Mouse (Mus musculus) hindbrain, embryonic 15.5 days (tissue): ENCODE data around the gene Grhl3. TPM values are rescaled to one million over a fixed set of nuclear protein-coding genes. Genes with fewer than 3 reads are reported as not detected.

Source experiments
- ATAC-seq: fragments of 200-750 bp; cut with Nextera tagmentation; 2 replicates; pipeline ENCODE4 v1.8.0; 2017; ENCODE audit warnings: low read depth, moderate number of reproducible peaks, moderate TSS enrichment; ENCODE audit not compliant: low FRiP score
- H3K27ac ChIP-seq: fragments of 300-500 bp; sonication (generic); replicated peaks from 2 replicates; pipeline ENCODE4 v1.5.1; 2015; ENCODE audit warnings: mild to moderate bottlenecking, inconsistent platforms
- H3K27me3 ChIP-seq: fragments of 300-500 bp; sonication (generic); 2 replicates; pipeline ENCODE4 v1.6.1; 2015; ENCODE audit warnings: control low read depth, inconsistent platforms
- H3K36me3 ChIP-seq: fragments of 300-500 bp; sonication (generic); 2 replicates; pipeline ENCODE4 v1.6.1; 2015; ENCODE audit warnings: control low read depth, inconsistent platforms
- H3K4me1 ChIP-seq: fragments of 300-500 bp; sonication (generic); replicated peaks from 2 replicates; pipeline ENCODE4 v1.6.1; 2015; ENCODE audit warnings: control low read depth, inconsistent platforms
- H3K4me2 ChIP-seq: fragments of 300-500 bp; sonication (generic); 2 replicates; pipeline ENCODE4 v1.6.1; 2015; ENCODE audit warnings: moderate library complexity, mild to moderate bottlenecking, inconsistent platforms
- H3K4me3 ChIP-seq: fragments of 300-500 bp; sonication (generic); 2 replicates; pipeline ENCODE4 v1.5.1; 2015; ENCODE audit warnings: mild to moderate bottlenecking, inconsistent platforms
- H3K9ac ChIP-seq: fragments of 300-500 bp; sonication (generic); 2 replicates; pipeline ENCODE4 v1.6.1; 2015; ENCODE audit warnings: inconsistent platforms
- H3K9me3 ChIP-seq: fragments of 300-500 bp; sonication (generic); 2 replicates; pipeline ENCODE4 v1.6.1; 2016; ENCODE audit warnings: control low read depth, inconsistent platforms
- WGBS: fragments of 180-500 bp; shearing (Covaris S2); methylation state at CpG from one replicate; pipeline ENCODE4 v1.1.7; 2015; 5-methylcytosine and 5-hydroxymethylcytosine counted together
- polyA plus RNA-seq: library from polyadenylated mRNA; unstranded; fragments of >200 nt; fragmentation: Nextera tagmentation; extraction: Ambion mirVana; gene quantifications from 2 replicates; pipeline ENCODE4 v1.2.1, GENCODE M21; 2015

Gene Grhl3
- polyA plus RNA-seq, 1 experiment from 2014 or later: 1.1 TPM

- Histone ChIP-seq H3K9ac (no peak overlapping the region), H3K36me3 (no peaks in the 10 kb centered on the region), H3K9me3 (no peaks in the 10 kb centered on the region), H3K4me1 (peaks cover 10% of the 10 kb centered on the region), H3K4me2 (no peak overlapping the region), H3K4me3 (no peak overlapping the region), H3K27ac (no peak overlapping the region), H3K27me3 (no peaks in the 10 kb centered on the region)
- WGBS: 88% methylated on average over 1 of the region's 2 CpGs
- ATAC-seq: no peak
Observed at GRCm38 (mm10) chr4:135598998-135599397, 25.6 kb upstream of the Grhl3 start.

GRCm38 (mm10) chr4:135597571-135597970 lies 24.1 kb upstream of the Grhl3 start:
- no peaks in the 10 kb centered on the region for H3K36me3 ChIP-seq
- no peak overlapping the region for H3K4me2 ChIP-seq
- H3K4me3 ChIP-seq: no peak overlapping the region
- H3K4me1 ChIP-seq: peaks cover 10% of the 10 kb centered on the region
- 90% methylated on average over 5 of the region's 5 CpGs for WGBS
- H3K27ac ChIP-seq: no peak overlapping the region
- H3K9ac ChIP-seq: no peak overlapping the region
- no peaks in the 10 kb centered on the region for H3K9me3 ChIP-seq
- no peak for ATAC-seq
- H3K27me3 ChIP-seq: no peaks in the 10 kb centered on the region

GRCm38 (mm10) chr4:135595943-135596342 lies 22.5 kb upstream of the Grhl3 start:
- H3K9me3 ChIP-seq: no peaks in the 10 kb centered on the region
- WGBS: 41% methylated on average over 5 of the region's 5 CpGs
- no peak overlapping the region for H3K4me3 ChIP-seq
- H3K4me1 ChIP-seq: peaks cover 10% of the 10 kb centered on the region
- H3K9ac ChIP-seq: no peak overlapping the region
- H3K36me3 ChIP-seq: no peaks in the 10 kb centered on the region
- ATAC-seq: no peak
- no peaks in the 10 kb centered on the region for H3K27me3 ChIP-seq
- no peak overlapping the region for H3K4me2 ChIP-seq
- H3K27ac ChIP-seq: 0 out of 2 replicates have a peak overlapping the region, but pooled peaks have one; percentile 50

GRCm38 (mm10) chr4:135591610-135592304 lies 18.3 kb upstream of the Grhl3 start:
- H3K27me3 ChIP-seq: no peaks in the 10 kb centered on the region

GRCm38 (mm10) chr4:135591086-135591485 lies 17.7 kb upstream of the Grhl3 start:
- Histone ChIP-seq H3K27me3 (no peaks in the 10 kb centered on the region), H3K9me3 (no peaks in the 10 kb centered on the region), H3K4me1 (peaks cover 7% of the 10 kb centered on the region), H3K27ac (no peak overlapping the region), H3K4me3 (no peak overlapping the region), H3K36me3 (no peaks in the 10 kb centered on the region), H3K4me2 (no peak overlapping the region), H3K9ac (no peak overlapping the region)
- no peak for ATAC-seq
- 44% methylated on average over 3 of the region's 3 CpGs for WGBS

More at GRCm38 (mm10) chr4:135591610-135592304, 18.3 kb upstream of the Grhl3 start:
- no peak overlapping the region for H3K27ac ChIP-seq
- H3K9ac ChIP-seq: no peak overlapping the region
- H3K4me2 ChIP-seq: no peak overlapping the region
- ATAC-seq: no peak
- no peaks in the 10 kb centered on the region for H3K36me3 ChIP-seq
- H3K4me3 ChIP-seq: no peak overlapping the region
- 76% methylated on average over 8 of the region's 8 CpGs for WGBS
- H3K4me1 ChIP-seq: peaks cover 10% of the 10 kb centered on the region
- no peaks in the 10 kb centered on the region for H3K9me3 ChIP-seq

- Histone ChIP-seq H3K4me3 (no peak overlapping the region), H3K9me3 (no peaks in the 10 kb centered on the region), H3K36me3 (no peaks in the 10 kb centered on the region), H3K9ac (no peak overlapping the region), H3K4me1 (no peaks in the 10 kb centered on the region), H3K4me2 (no peak overlapping the region), H3K27ac (no peak overlapping the region), H3K27me3 (no peaks in the 10 kb centered on the region)
- whole genome bisulfite sequencing: 58% methylated on average over 4 of the region's 4 CpGs
- no peak for ATAC-seq
Observed at GRCm38 (mm10) chr4:135584838-135585237, 11.4 kb upstream of the Grhl3 start.

GRCm38 (mm10) chr4:135581222-135581910 lies 7.9 kb upstream of the Grhl3 start:
- H3K27ac ChIP-seq: no peak overlapping the region
- no peaks in the 10 kb centered on the region for H3K9me3 ChIP-seq
- WGBS: 37% methylated on average over 12 of the region's 12 CpGs
- H3K4me3 ChIP-seq: no peak overlapping the region
- H3K36me3 ChIP-seq: no peaks in the 10 kb centered on the region
- no peaks in the 10 kb centered on the region for H3K27me3 ChIP-seq
- ATAC-seq: no peak
- no peaks in the 10 kb centered on the region for H3K4me1 ChIP-seq
- H3K4me2 ChIP-seq: no peak overlapping the region
- H3K9ac ChIP-seq: no peak overlapping the region

GRCm38 (mm10) chr4:135579695-135580094 lies 6.3 kb upstream of the Grhl3 start:
- Histone ChIP-seq H3K4me3 (no peak overlapping the region), H3K4me2 (no peak overlapping the region), H3K9me3 (no peaks in the 10 kb centered on the region), H3K4me1 (no peaks in the 10 kb centered on the region), H3K36me3 (no peaks in the 10 kb centered on the region), H3K27me3 (0 out of 2 replicates have a peak, but pooled peaks cover 6% of the 10 kb centered on the region), H3K9ac (no peak overlapping the region), H3K27ac (no peak overlapping the region)
- ATAC-seq: no peak
- WGBS: 61% methylated on average over 6 of the region's 6 CpGs

GRCm38 (mm10) chr4:135578490-135578889 lies 5.1 kb upstream of the Grhl3 start:
- H3K27me3 ChIP-seq: peaks cover 9% of the 10 kb centered on the region; the same call in 1 of the 2 replicates
- no peak overlapping the region for H3K4me3 ChIP-seq
- H3K9me3 ChIP-seq: no peaks in the 10 kb centered on the region
- H3K27ac ChIP-seq: no peak overlapping the region
- H3K36me3 ChIP-seq: no peaks in the 10 kb centered on the region
- H3K9ac ChIP-seq: no peak overlapping the region
- peaks cover 6% of the 10 kb centered on the region for H3K4me1 ChIP-seq
- H3K4me2 ChIP-seq: no peak overlapping the region
- no peak for ATAC-seq
- 93% methylated on average over 5 of the region's 5 CpGs for WGBS

- Histone ChIP-seq H3K4me2 (no peak overlapping the region), H3K9me3 (no peaks in the 10 kb centered on the region), H3K9ac (no peak overlapping the region), H3K4me1 (peaks cover 23% of the 10 kb centered on the region), H3K36me3 (no peaks in the 10 kb centered on the region), H3K4me3 (no peak overlapping the region), H3K27me3 (peaks cover 26% of the 10 kb centered on the region), H3K27ac (no peak overlapping the region)
- no peak for ATAC-seq
- WGBS: 66% methylated on average over 15 of the region's 15 CpGs
Observed at GRCm38 (mm10) chr4:135575365-135576140, 2.1 kb upstream of the Grhl3 start.

- H3K4me1 ChIP-seq: peaks cover 42% of the 10 kb centered on the region
- no peak overlapping the region for H3K4me3 ChIP-seq
- no peak overlapping the region for H3K27ac ChIP-seq
- H3K9me3 ChIP-seq: no peaks in the 10 kb centered on the region
- no peak for ATAC-seq
- no peak overlapping the region for H3K9ac ChIP-seq
- H3K36me3 ChIP-seq: no peaks in the 10 kb centered on the region
- no peak overlapping the region for H3K4me2 ChIP-seq
- 46% methylated on average over 8 of the region's 8 CpGs for WGBS
- H3K27me3 ChIP-seq: peaks cover 40% of the 10 kb centered on the region
Observed at GRCm38 (mm10) chr4:135572276-135572675, 1.2 kb downstream of the Grhl3 start.

- Histone ChIP-seq H3K27me3 (peaks cover 40% of the 10 kb centered on the region), H3K9me3 (no peaks in the 10 kb centered on the region), H3K4me1 (peaks cover 47% of the 10 kb centered on the region), H3K36me3 (no peaks in the 10 kb centered on the region), H3K27ac (no peak overlapping the region), H3K4me3 (no peak overlapping the region), H3K9ac (no peak overlapping the region), H3K4me2 (no peak overlapping the region)
- WGBS: 65% methylated on average over 6 of the region's 6 CpGs
- ATAC-seq: no peak
Observed at GRCm38 (mm10) chr4:135571037-135571550, 2.3 kb downstream of the Grhl3 start.
